Comparison of ENCODE assay signal across 8 mouse cellular contexts in genomic region chr7:100494415-100494831, GRCm38 (mm10). TPM values are rescaled to one million over a fixed set of nuclear protein-coding genes. Genes with fewer than 3 reads are reported as not detected.
A peak's percentile ranks its signal among the peaks of the same experiment; 100 is the strongest.
DNase-seq lines count a peak whose midpoint lies in the region; ATAC-seq and TF ChIP-seq lines count a peak whose summit lies in the region.

No protein-coding gene starts in this region.

- H3K4me3 ChIP-seq in kidney, embryonic 15.5 days (replicated peaks) = peak overlapping the region; percentile 58
- peak overlapping the region; percentile 28 for H3K4me3 ChIP-seq in cortical plate, adult 2 months (ENCODE audit: insufficient read depth, low read length)
- peak overlapping the region; percentile 52 for H3K4me3 ChIP-seq in intestine, embryonic 16.5 days (ENCODE audit: low read length)
- H3K4me3 ChIP-seq in neural tube, embryonic 14.5 days (ENCODE audit: low read depth, low read length) = no peak overlapping the region

- no peak for DNase-seq in kidney, postnatal 25 days
- no peak for DNase-seq in embryo, embryonic 9.5 days (ENCODE audit: extremely low spot score)
- no peak for DNase-seq in layer of hippocampus, postnatal 25 days (ENCODE audit: extremely low spot score in 1 of 2, low spot score in 1 of 2)

- peak overlapping the region; percentile 97 for H3K4me2 ChIP-seq in kidney, embryonic 15.5 days
- peak overlapping the region; percentile 89 for H3K4me2 ChIP-seq in intestine, embryonic 16.5 days (ENCODE audit: low read depth, low read length)
- H3K4me2 ChIP-seq in neural tube, embryonic 14.5 days (ENCODE audit: low read depth, low read length) = peak overlapping the region; percentile 68

- H3K36me3 ChIP-seq in kidney, embryonic 15.5 days = peaks cover 30% of the 10 kb centered on the region
- peaks cover 14% of the 10 kb centered on the region; the same call in 1 of the 2 replicates for H3K36me3 ChIP-seq in intestine, embryonic 16.5 days (ENCODE audit: control insufficient read depth, insufficient read depth, low read length)
- H3K36me3 ChIP-seq in neural tube, embryonic 14.5 days (ENCODE audit: control insufficient read depth, insufficient read depth, low read length) = 0 out of 2 replicates have a peak, but pooled peaks cover 2% of the 10 kb centered on the region

- TF ChIP-seq CTCF in cortical plate, adult 2 months (IDR thresholded peaks at IDR 0.05; ENCODE audit: extremely low read depth, insufficient read depth, low read length) = no peak

- 75% methylated on average over 7 of the region's 7 CpGs for WGBS in kidney, embryonic 15.5 days
- 66% methylated on average over 7 of the region's 7 CpGs for WGBS in intestine, embryonic 16.5 days
- WGBS in neural tube, embryonic 14.5 days = 87% methylated on average over 7 of the region's 7 CpGs

- no peak for TF ChIP-seq POLR2A in cortical plate, adult 2 months (IDR thresholded peaks at IDR 0.05; ENCODE audit: extremely low read depth, insufficient read depth, low read length)

- no peaks in the 10 kb centered on the region for H3K27me3 ChIP-seq in kidney, embryonic 15.5 days
- H3K27me3 ChIP-seq in intestine, embryonic 16.5 days (replicated peaks; ENCODE audit: control insufficient read depth, insufficient read depth, low read length) = no peaks in the 10 kb centered on the region
- no peaks in the 10 kb centered on the region for H3K27me3 ChIP-seq in neural tube, embryonic 14.5 days (ENCODE audit: control insufficient read depth, insufficient read depth, low read length)

- ATAC-seq in kidney, embryonic 15.5 days (replicated peaks; ENCODE audit: low FRiP score) = 0 out of 2 replicates have a peak, but pooled peaks have one; percentile 4
- ATAC-seq in intestine, embryonic 16.5 days = no peak
- ATAC-seq in neural tube, embryonic 14.5 days (ENCODE audit: low read depth) = no peak
- ATAC-seq in megakaryocyte-erythroid progenitor cell, adult 5-6 weeks (replicated peaks; ENCODE audit: low FRiP score, low TSS enrichment, poor library complexity, severe bottlenecking) = no peak

- H3K9me3 ChIP-seq in kidney, embryonic 15.5 days (replicated peaks) = no peaks in the 10 kb centered on the region
- no peaks in the 10 kb centered on the region for H3K9me3 ChIP-seq in intestine, embryonic 16.5 days (ENCODE audit: control insufficient read depth, low read length)
- no peaks in the 10 kb centered on the region for H3K9me3 ChIP-seq in neural tube, embryonic 14.5 days (ENCODE audit: control insufficient read depth, low read length)

- peaks cover 51% of the 10 kb centered on the region for H3K4me1 ChIP-seq in kidney, embryonic 15.5 days
- no peaks in the 10 kb centered on the region; the same call in 1 of the 2 replicates for H3K4me1 ChIP-seq in cortical plate, adult 2 months (ENCODE audit: control insufficient read depth, insufficient read depth, low read length)
- H3K4me1 ChIP-seq in intestine, embryonic 16.5 days (ENCODE audit: control insufficient read depth, insufficient read depth, low read length) = peaks cover 18% of the 10 kb centered on the region
- peaks cover 14% of the 10 kb centered on the region for H3K4me1 ChIP-seq in neural tube, embryonic 14.5 days (ENCODE audit: control insufficient read depth, insufficient read depth, low read length)

- H3K9ac ChIP-seq in kidney, embryonic 15.5 days = peak overlapping the region; percentile 51
- H3K9ac ChIP-seq in intestine, embryonic 16.5 days (ENCODE audit: low read depth, low read length) = peak overlapping the region; percentile 78
- no peak overlapping the region for H3K9ac ChIP-seq in neural tube, embryonic 14.5 days (replicated peaks; ENCODE audit: low read depth, low read length)

- peak overlapping the region; percentile 88 for H3K27ac ChIP-seq in kidney, embryonic 15.5 days
- no peak overlapping the region for H3K27ac ChIP-seq in cortical plate, adult 2 months (ENCODE audit: insufficient read depth, low read length)
- peak overlapping the region; percentile 89 for H3K27ac ChIP-seq in intestine, embryonic 16.5 days (ENCODE audit: low read length)
- no peak overlapping the region for H3K27ac ChIP-seq in neural tube, embryonic 14.5 days (ENCODE audit: low read depth, low read length)

RNA-seq across cellular contexts. Expression of gene Ucp2, which starts 1.3 kb away (rescaled TPM):
- polyA plus RNA-seq in kidney, embryonic 15.5 days (2015; fragmentation: Nextera tagmentation; extraction: Ambion mirVana) = 191 and 221 TPM in 2 replicates
- 37.0 and 42.0 TPM in 2 replicates for polyA plus RNA-seq in cortical plate, adult 2 months (2012; rRNA removed)
- polyA plus RNA-seq in intestine, embryonic 16.5 days (2015; fragmentation: Nextera tagmentation; extraction: Ambion mirVana) = 368 and 382 TPM in 2 replicates
- polyA plus RNA-seq in neural tube, embryonic 14.5 days (2014; fragmentation: Nextera tagmentation; extraction: Ambion mirVana) = 47.8 and 58.3 TPM in 2 replicates
- 705 and 713 TPM in 2 replicates for total RNA-seq in megakaryocyte-erythroid progenitor cell, adult 5-6 weeks (2014; fragmentation: Nextera tagmentation)
- 103 and 164 TPM in 2 replicates for total RNA-seq in megakaryocyte-erythroid progenitor cell, adult 5-6 weeks (2017)
- total RNA-seq in layer of hippocampus, postnatal 25 days (2021) = 10 to 100 TPM; 67.2 to 72.0 TPM

RNA-seq across cellular contexts. Expression of gene Dnajb13, which starts 20.3 kb away (rescaled TPM):
- 0.40 and 0.42 TPM in 2 replicates for polyA plus RNA-seq in kidney, embryonic 15.5 days (2015; fragmentation: Nextera tagmentation; extraction: Ambion mirVana)
- 0.85 and 1.1 TPM in 2 replicates for polyA plus RNA-seq in cortical plate, adult 2 months (2012; rRNA removed)
- 0.48 and 0.50 TPM in 2 replicates for polyA plus RNA-seq in intestine, embryonic 16.5 days (2015; fragmentation: Nextera tagmentation; extraction: Ambion mirVana)
- 2.4 and 4.2 TPM in 2 replicates for polyA plus RNA-seq in neural tube, embryonic 14.5 days (2014; fragmentation: Nextera tagmentation; extraction: Ambion mirVana)
- not detected in 2 replicates for total RNA-seq in megakaryocyte-erythroid progenitor cell, adult 5-6 weeks (2014; fragmentation: Nextera tagmentation)
- 0.05 and 1.8 TPM in 2 replicates for total RNA-seq in megakaryocyte-erythroid progenitor cell, adult 5-6 weeks (2017)
- total RNA-seq in layer of hippocampus, postnatal 25 days (2021) = under 1 TPM; 0.35 to 0.81 TPM

RNA-seq across cellular contexts. Expression of gene Ucp3, which starts 21.6 kb away (rescaled TPM):
- polyA plus RNA-seq in kidney, embryonic 15.5 days (2015; fragmentation: Nextera tagmentation; extraction: Ambion mirVana) = 0.12 and 0.17 TPM in 2 replicates
- 4.4 and 4.6 TPM in 2 replicates for polyA plus RNA-seq in cortical plate, adult 2 months (2012; rRNA removed)
- polyA plus RNA-seq in intestine, embryonic 16.5 days (2015; fragmentation: Nextera tagmentation; extraction: Ambion mirVana) = not detected in 2 replicates
- not detected in 2 replicates for polyA plus RNA-seq in neural tube, embryonic 14.5 days (2014; fragmentation: Nextera tagmentation; extraction: Ambion mirVana)
- not detected in 2 replicates for total RNA-seq in megakaryocyte-erythroid progenitor cell, adult 5-6 weeks (2014; fragmentation: Nextera tagmentation)
- not detected in 2 replicates for total RNA-seq in megakaryocyte-erythroid progenitor cell, adult 5-6 weeks (2017)
- total RNA-seq in layer of hippocampus, postnatal 25 days (2021) = 1 to 10 TPM; 2.0 to 2.5 TPM

RNA-seq across cellular contexts. Expression of gene Coa4, which starts 42.4 kb away (rescaled TPM):
- 23.3 and 24.9 TPM in 2 replicates for polyA plus RNA-seq in kidney, embryonic 15.5 days (2015; fragmentation: Nextera tagmentation; extraction: Ambion mirVana)
- polyA plus RNA-seq in cortical plate, adult 2 months (2012; rRNA removed) = 7.3 and 8.3 TPM in 2 replicates
- 59.2 and 59.3 TPM in 2 replicates for polyA plus RNA-seq in intestine, embryonic 16.5 days (2015; fragmentation: Nextera tagmentation; extraction: Ambion mirVana)
- 15.2 and 18.1 TPM in 2 replicates for polyA plus RNA-seq in neural tube, embryonic 14.5 days (2014; fragmentation: Nextera tagmentation; extraction: Ambion mirVana)
- total RNA-seq in megakaryocyte-erythroid progenitor cell, adult 5-6 weeks (2014; fragmentation: Nextera tagmentation) = 14.2 and 20.1 TPM in 2 replicates
- 8.2 and 9.0 TPM in 2 replicates for total RNA-seq in megakaryocyte-erythroid progenitor cell, adult 5-6 weeks (2017)
- total RNA-seq in layer of hippocampus, postnatal 25 days (2021) = 10 to 100 TPM in 1 of 2 experiments, 1 to 10 TPM in 1; 9.2 to 10.0 TPM

Comparison
In these comparisons a context has a peak if more than half of its experiments do, and no peak if none do; other contexts are left out.
1. H3K27ac ChIP-seq: peak in kidney, embryonic 15.5 days (single experiment) and intestine, embryonic 16.5 days (single experiment); none in cortical plate, adult 2 months (single experiment) and neural tube, embryonic 14.5 days (single experiment).
2. Peak in every context shown above with its lines, with median percentiles within 50 percentile points of each other: H3K4me2 ChIP-seq.